Mouse (Mus musculus): Measurements from ENCODE around the gene Anks3.

DNA sequence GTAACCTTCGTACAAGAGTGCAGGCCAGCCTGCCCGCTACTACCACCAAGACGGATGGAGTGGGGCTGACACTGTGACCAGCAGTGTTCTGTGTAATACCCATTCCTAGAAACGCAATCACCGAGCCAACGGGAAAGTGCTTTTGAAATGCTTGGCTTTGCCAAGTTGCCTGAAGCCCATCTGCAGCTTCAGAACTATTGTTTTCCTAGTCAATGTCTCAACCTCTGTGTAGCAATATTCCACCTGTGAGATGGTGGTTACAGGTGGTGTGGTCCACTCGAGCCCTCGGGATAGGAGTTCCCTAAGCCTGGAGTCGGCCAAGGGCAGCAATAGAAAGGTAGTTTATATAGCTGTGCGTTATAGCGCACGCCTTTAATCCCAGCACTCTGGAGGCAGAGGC, 20.7 kb upstream of the Anks3 start:
- TF ChIP-seq CTCF (conservative IDR thresholded peaks at IDR 0.05; ENCODE audit: low read length): no peak
- TF ChIP-seq POU5F1 (IDR thresholded peaks at IDR 0.05; ENCODE audit: borderline replicate concordance, low read length): no peak
- TF ChIP-seq NANOG (IDR thresholded peaks at IDR 0.05; ENCODE audit: borderline replicate concordance, low read length): no peak
